Mouse (Mus musculus) liver, postnatal 0 days (tissue): Measurements from ENCODE around the gene Aldh1l2.

Source experiments
- CTCF ChIP-seq: sonication (generic); IDR thresholded peaks from 2 replicates; pipeline ENCODE4 v1.5.1; 2016; ENCODE audit warnings: antibody characterized with exemption, low read depth
- EP300 ChIP-seq: IDR thresholded peaks from 2 replicates; pipeline ENCODE4 v1.6.1; 2016; ENCODE audit warnings: antibody characterized with exemption, low read depth, mild to moderate bottlenecking

GRCm38 (mm10) chr10:83490506-83490905 is 43.4 kb downstream of the Aldh1l2 start:
- TF ChIP-seq CTCF (no peak), EP300 (no peak)
